ENCODE assay signal across 11 mouse cellular contexts in the genomic region with DNA sequence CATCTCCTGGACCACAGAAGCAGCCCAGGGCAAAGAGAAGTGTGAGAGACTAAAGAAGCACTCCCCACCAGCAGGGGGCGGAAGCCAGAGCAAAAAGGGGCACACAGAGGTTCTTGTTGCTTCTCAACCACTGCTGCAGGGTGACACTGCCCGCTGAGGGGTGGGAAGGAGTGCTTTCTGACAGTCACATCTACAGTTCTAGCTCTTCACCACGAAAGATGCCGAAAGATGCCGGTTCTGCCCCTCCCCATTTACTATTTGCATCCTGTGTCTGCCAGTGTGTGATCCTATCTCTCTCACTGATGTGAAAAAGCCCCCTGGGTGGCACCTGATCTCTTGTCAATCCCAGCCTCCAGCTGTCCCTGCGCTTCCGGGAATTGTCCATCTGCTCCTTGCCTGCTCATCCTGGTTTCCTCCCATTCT.
DNase-seq lines count a peak whose midpoint lies in the region; ATAC-seq and TF ChIP-seq lines count a peak whose summit lies in the region.
"Had no signal": no experiment of that assay in that cellular context is flagged by ENCODE, and none has a peak within 500 bp of the region (broad histone marks: within the 10 kb centered on the region; RNA-seq: fewer than 3 reads in every experiment).

No protein-coding gene starts in this region.

- no peak overlapping the region for H3K27ac ChIP-seq in kidney, postnatal 0 days
- H3K27ac ChIP-seq in kidney, embryonic 15.5 days = no peak overlapping the region
- no peak overlapping the region for H3K27ac ChIP-seq in CH12.LX (ENCODE audit: insufficient read depth, low read depth)
- H3K27ac ChIP-seq in hindbrain, postnatal 0 days = no peak overlapping the region
- no peak overlapping the region for H3K27ac ChIP-seq in midbrain, postnatal 0 days (ENCODE audit: low read depth, low read length)
- H3K27ac ChIP-seq: liver, embryonic 13.5 days; stomach, embryonic 15.5 days had no signal

- WGBS in kidney, postnatal 0 days = 65% methylated on average over 7 of the region's 7 CpGs
- 54% methylated on average over 7 of the region's 7 CpGs for WGBS in kidney, embryonic 15.5 days
- 58% methylated on average over 7 of the region's 7 CpGs for WGBS in hindbrain, postnatal 0 days
- 60% methylated on average over 7 of the region's 7 CpGs for WGBS in midbrain, postnatal 0 days

- no peaks in the 10 kb centered on the region for H3K36me3 ChIP-seq in kidney, postnatal 0 days (ENCODE audit: insufficient read depth, low read length)
- no peaks in the 10 kb centered on the region for H3K36me3 ChIP-seq in kidney, embryonic 15.5 days
- no peaks in the 10 kb centered on the region for H3K36me3 ChIP-seq in CH12.LX (replicated peaks in 1 of 2; ENCODE audit: control insufficient read depth in 1 of 2, insufficient read depth in 1 of 2, low read length in 1 of 2)
- no peaks in the 10 kb centered on the region for H3K36me3 ChIP-seq in hindbrain, postnatal 0 days (ENCODE audit: insufficient read depth, low read length)
- no peaks in the 10 kb centered on the region for H3K36me3 ChIP-seq in midbrain, postnatal 0 days (ENCODE audit: insufficient read depth, low read length)
- H3K36me3 ChIP-seq: embryonic facial prominence, embryonic 15.5 days; liver, embryonic 13.5 days; stomach, embryonic 15.5 days had no signal

- TF ChIP-seq POLR2A in CH12.LX (IDR thresholded peaks at IDR 0.05; ENCODE audit: low read depth, low read length) = no peak

- TF ChIP-seq RAD21 in CH12.LX (IDR thresholded peaks at IDR 0.05; ENCODE audit: low read depth, low read length) = peak; percentile 37

- H3K4me3 ChIP-seq in kidney, postnatal 0 days (replicated peaks; ENCODE audit: low read depth, low read length) = no peak overlapping the region
- no peak overlapping the region for H3K4me3 ChIP-seq in kidney, embryonic 15.5 days (replicated peaks)
- H3K4me3 ChIP-seq in CH12.LX (replicated peaks in 1 of 3; ENCODE audit: low read depth in 2 of 3, low read length in 2 of 3, poor library complexity in 1 of 3) = no peak overlapping the region
- H3K4me3 ChIP-seq in hindbrain, postnatal 0 days (ENCODE audit: low read length) = no peak overlapping the region
- H3K4me3 ChIP-seq in midbrain, postnatal 0 days (ENCODE audit: low read depth, low read length) = no peak overlapping the region
- H3K4me3 ChIP-seq: embryonic facial prominence, embryonic 15.5 days; liver, embryonic 13.5 days; stomach, embryonic 15.5 days had no signal

- H3K4me2 ChIP-seq in kidney, postnatal 0 days (ENCODE audit: low read length) = no peak overlapping the region
- no peak overlapping the region for H3K4me2 ChIP-seq in kidney, embryonic 15.5 days
- H3K4me2 ChIP-seq in CH12.LX (ENCODE audit: insufficient read depth, low read depth, poor library complexity, severe bottlenecking) = no peak overlapping the region
- H3K4me2 ChIP-seq in hindbrain, postnatal 0 days (ENCODE audit: low read depth, low read length) = no peak overlapping the region
- H3K4me2 ChIP-seq in midbrain, postnatal 0 days (ENCODE audit: low read depth, low read length, poor library complexity, severe bottlenecking) = no peak overlapping the region
- H3K4me2 ChIP-seq: embryonic facial prominence, embryonic 15.5 days; liver, embryonic 13.5 days; stomach, embryonic 15.5 days had no signal

- H3K79me2 ChIP-seq in CH12.LX (replicated peaks; ENCODE audit: control insufficient read depth, extremely low read depth, insufficient read depth, poor library complexity, severe bottlenecking) = no peaks in the 10 kb centered on the region

- H3K27me3 ChIP-seq in kidney, postnatal 0 days (ENCODE audit: insufficient read depth, low read length) = no peaks in the 10 kb centered on the region
- no peaks in the 10 kb centered on the region for H3K27me3 ChIP-seq in kidney, embryonic 15.5 days
- H3K27me3 ChIP-seq in CH12.LX (replicated peaks) = no peaks in the 10 kb centered on the region
- H3K27me3 ChIP-seq in hindbrain, postnatal 0 days (ENCODE audit: insufficient read depth, low read length) = no peaks in the 10 kb centered on the region
- H3K27me3 ChIP-seq in midbrain, postnatal 0 days (ENCODE audit: insufficient read depth, low read length) = no peaks in the 10 kb centered on the region
- H3K27me3 ChIP-seq: embryonic facial prominence, embryonic 15.5 days; liver, embryonic 13.5 days; stomach, embryonic 15.5 days had no signal

- no peaks in the 10 kb centered on the region for H3K4me1 ChIP-seq in kidney, postnatal 0 days (replicated peaks; ENCODE audit: insufficient read depth, low read length)
- H3K4me1 ChIP-seq in kidney, embryonic 15.5 days = peaks cover 7% of the 10 kb centered on the region; the same call in 1 of the 2 replicates
- peaks cover 0 to 13% of the 10 kb centered on the region in 2 experiments; a peak in 2 of 4 replicates for H3K4me1 ChIP-seq in CH12.LX (ENCODE audit: control insufficient read depth in 1 of 2, insufficient read depth in 2 of 2)
- H3K4me1 ChIP-seq in hindbrain, postnatal 0 days (ENCODE audit: insufficient read depth, low read length) = no peaks in the 10 kb centered on the region
- H3K4me1 ChIP-seq in midbrain, postnatal 0 days (ENCODE audit: insufficient read depth, low read length) = no peaks in the 10 kb centered on the region
- H3K4me1 ChIP-seq: liver, embryonic 13.5 days; stomach, embryonic 15.5 days had no signal

- in situ Hi-C loops in CH12.LX (cut with MboI; ENCODE audit: low pct_ligation_motif_present, low pct_unique_long_range_greater_than_20kb, low sequenced_read_pairs) = no loop called here

- H3K9ac ChIP-seq in kidney, postnatal 0 days (ENCODE audit: low read depth, low read length) = no peak overlapping the region
- H3K9ac ChIP-seq in kidney, embryonic 15.5 days = no peak overlapping the region
- no peak overlapping the region for H3K9ac ChIP-seq in CH12.LX (ENCODE audit: insufficient read depth, low read depth)
- no peak overlapping the region for H3K9ac ChIP-seq in hindbrain, postnatal 0 days (replicated peaks; ENCODE audit: low read length)
- H3K9ac ChIP-seq in midbrain, postnatal 0 days (replicated peaks; ENCODE audit: low read length, poor library complexity, severe bottlenecking) = no peak overlapping the region
- H3K9ac ChIP-seq: embryonic facial prominence, embryonic 15.5 days; liver, embryonic 13.5 days; stomach, embryonic 15.5 days had no signal

- no peak for ATAC-seq in kidney, postnatal 0 days (replicated peaks; ENCODE audit: low FRiP score, low read depth)
- no peak for ATAC-seq in kidney, embryonic 15.5 days (replicated peaks; ENCODE audit: low FRiP score)
- ATAC-seq in hindbrain, postnatal 0 days = 0 out of 2 replicates have a peak, but pooled peaks have one; percentile 35
- no peak for ATAC-seq in midbrain, postnatal 0 days (ENCODE audit: low FRiP score)

- peak; percentile 64 for TF ChIP-seq CTCF in kidney, postnatal 0 days (IDR thresholded peaks at IDR 0.05; ENCODE audit: low read depth)
- peak; percentile 27 to 77; a peak in 3 of 4 replicates for TF ChIP-seq CTCF in CH12.LX (conservative IDR thresholded peaks at IDR 0.05 in 1 of 2, IDR thresholded peaks at IDR 0.05 in 1 of 2; ENCODE audit: low read depth in 2 of 2, low read length in 2 of 2)
- peak; percentile 51 for TF ChIP-seq CTCF in hindbrain, postnatal 0 days (IDR thresholded peaks at IDR 0.05; ENCODE audit: low read depth)
- TF ChIP-seq CTCF in midbrain, postnatal 0 days (IDR thresholded peaks at IDR 0.05) = peak; percentile 52

- DNase-seq in kidney, postnatal 0 days (ENCODE audit: low spot score) = peak; percentile 41
- peak; percentile 49 for DNase-seq in CH12.LX (ENCODE audit: extremely low read depth)
- DNase-seq in T-cell, adult 2 months (ENCODE audit: low spot score) = peak; percentile 10
- peak; percentile 33 for DNase-seq in hindbrain, postnatal 0 days (ENCODE audit: low spot score)
- DNase-seq in midbrain, postnatal 0 days (ENCODE audit: low spot score) = no peak
- no peak for DNase-seq in cerebellum, adult 11 months
- no peak for DNase-seq in urinary bladder, postnatal 4 days (ENCODE audit: low spot score in 2 of 2)
- DNase-seq: liver, embryonic 13.5 days had no signal

- H3K9me3 ChIP-seq in kidney, postnatal 0 days (replicated peaks; ENCODE audit: low read length) = no peaks in the 10 kb centered on the region
- H3K9me3 ChIP-seq in kidney, embryonic 15.5 days (replicated peaks) = no peaks in the 10 kb centered on the region
- H3K9me3 ChIP-seq in CH12.LX (replicated peaks; ENCODE audit: low read length) = no peaks in the 10 kb centered on the region
- no peaks in the 10 kb centered on the region for H3K9me3 ChIP-seq in hindbrain, postnatal 0 days (ENCODE audit: low read length)
- H3K9me3 ChIP-seq in midbrain, postnatal 0 days (ENCODE audit: low read length) = no peaks in the 10 kb centered on the region
- H3K9me3 ChIP-seq: embryonic facial prominence, embryonic 15.5 days; liver, embryonic 13.5 days; stomach, embryonic 15.5 days had no signal

- no peak for TF ChIP-seq EP300 in CH12.LX (IDR thresholded peaks at IDR 0.05; ENCODE audit: low read length)

- dilution Hi-C loops in CH12.LX (cut with MboI; ENCODE audit: extremely low pct_ligation_motif_present, extremely low pct_unique_long_range_greater_than_20kb, low sequenced_read_pairs) = no loop called here

TF ChIP-seq in CH12.LX, 34 proteins besides CTCF, POLR2A, EP300 and RAD21:
- TF ChIP-seq TBP (conservative IDR thresholded peaks at IDR 0.05; ENCODE audit: low read depth, low read length) = no peak
- TF ChIP-seq UBTF (IDR thresholded peaks at IDR 0.05; ENCODE audit: low read depth, low read length) = no peak
- no peak for TF ChIP-seq MAZ (IDR thresholded peaks at IDR 0.05; ENCODE audit: low read depth, low read length)
- TF ChIP-seq SMC3 (IDR thresholded peaks at IDR 0.05; ENCODE audit: low read depth, low read length) = peak; percentile 72
- TF ChIP-seq GABPA (IDR thresholded peaks at IDR 0.05; ENCODE audit: insufficient replicate concordance, low read depth, low read length) = no peak
- no peak for TF ChIP-seq MAX (IDR thresholded peaks at IDR 0.05; ENCODE audit: low read length)
- TF ChIP-seq ZNF384 (IDR thresholded peaks at IDR 0.05; ENCODE audit: low read depth, low read length) = no peak
- no peak for TF ChIP-seq SIN3A (IDR thresholded peaks at IDR 0.05; ENCODE audit: low read length)
- no peak for TF ChIP-seq IRF4 (IDR thresholded peaks at IDR 0.05; ENCODE audit: low read depth, low read length)
TF ChIP-seq in CH12.LX: peak in this region for 1.

Comparison
In these comparisons a context has a peak if more than half of its experiments do, and no peak if none do; other contexts are left out.
1. DNase-seq: peak in kidney, postnatal 0 days (single experiment), CH12.LX (single experiment), T-cell, adult 2 months (single experiment) and hindbrain, postnatal 0 days (single experiment); none in midbrain, postnatal 0 days (single experiment), cerebellum, adult 11 months (single experiment) and urinary bladder, postnatal 4 days (0 of 2).
2. Peak in every context shown above with its lines, with median percentiles within 50 percentile points of each other: CTCF ChIP-seq.